Mouse (Mus musculus) thymus, adult 2 months (tissue): ENCODE data around the gene Cish.

ENCODE experiments used
- CTCF ChIP-seq: fragments of 200-500 bp; IDR thresholded peaks from 2 replicates; pipeline ENCODE4 v1.5.1; 2012; ENCODE audit warnings: mild to moderate bottlenecking, control low read depth, low read length, moderate library complexity, borderline replicate concordance; ENCODE audit not compliant: control insufficient read depth, poor library complexity, insufficient read depth; ENCODE audit errors: extremely low read depth
- POLR2A ChIP-seq: fragments of 200-500 bp; IDR thresholded peaks from 2 replicates; pipeline ENCODE4 v1.6.1; 2012; ENCODE audit warnings: mild to moderate bottlenecking, low read length, control low read depth, moderate library complexity; ENCODE audit not compliant: control insufficient read depth, poor library complexity, insufficient read depth; ENCODE audit errors: extremely low read depth

DNA sequence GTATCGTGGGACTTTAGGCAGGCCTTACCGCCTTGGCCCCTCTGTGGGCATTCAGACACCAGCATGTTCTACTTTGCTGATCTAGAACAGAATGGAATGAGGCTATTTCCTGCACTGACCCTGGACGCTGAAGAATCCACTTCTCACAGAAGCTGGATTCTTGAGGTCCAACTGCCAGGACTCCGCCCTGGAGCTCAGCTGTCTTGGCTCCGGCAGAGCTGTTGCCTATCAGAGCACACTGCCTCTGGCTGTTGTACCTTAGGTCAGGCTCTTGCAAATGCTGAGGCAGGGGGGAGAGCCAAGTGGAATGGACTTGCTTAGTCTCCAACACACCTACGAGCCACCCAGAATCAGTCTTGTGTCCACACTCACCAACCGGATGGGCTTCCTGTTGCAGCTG lies 30.1 kb downstream of the Cish start:
- no peak for TF ChIP-seq POLR2A
- TF ChIP-seq CTCF, result no peak
